ENCODE assay signal across 16 mouse cellular contexts in the genomic region with DNA sequence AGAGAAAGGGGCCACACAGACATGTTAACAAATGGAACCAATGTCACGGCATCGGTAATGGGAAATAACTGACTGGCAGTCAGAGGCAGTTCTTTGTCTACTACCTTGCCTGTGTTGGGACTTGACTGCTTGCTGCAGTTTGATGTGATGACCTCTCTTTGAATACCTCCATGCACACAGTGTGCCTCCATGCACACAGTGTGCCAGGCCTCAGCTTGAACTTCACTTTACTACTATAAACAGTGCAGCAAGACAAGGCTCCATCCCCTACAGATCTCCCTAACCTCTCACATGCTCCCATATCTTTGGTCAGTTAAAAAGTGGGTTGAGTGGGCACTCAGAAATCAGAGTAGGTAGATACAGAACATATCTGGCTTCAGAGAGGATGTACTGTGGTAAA.
"Had no signal": no experiment of that assay in that cellular context is flagged by ENCODE, and none has a peak within 500 bp of the region (broad histone marks: within the 10 kb centered on the region; RNA-seq: fewer than 3 reads in every experiment).

No protein-coding gene starts in this region.

- H3K27me3 ChIP-seq: neural tube, embryonic 13.5 days; neural tube, embryonic 15.5 days; stomach, embryonic 15.5 days had no signal

- DNase-seq: retina, postnatal 1 day; right cerebral cortex, adult 18-20 months; right cerebral cortex, postnatal 14 days; right cerebral cortex, postnatal 25 days; right cerebral cortex, postnatal 4 days; spleen, adult 18-20 months; thymus, adult 18-20 months; thymus, adult 2 months; thymus, postnatal 14 days; thymus, postnatal 25 days; thymus, postnatal 36 days; thymus, postnatal 4 days had no signal

- H3K4me1 ChIP-seq: neural tube, embryonic 13.5 days; stomach, embryonic 15.5 days had no signal

- H3K9me3 ChIP-seq: neural tube, embryonic 13.5 days; neural tube, embryonic 15.5 days; stomach, embryonic 15.5 days had no signal

- H3K9ac ChIP-seq: neural tube, embryonic 13.5 days; neural tube, embryonic 15.5 days; stomach, embryonic 15.5 days had no signal

- H3K36me3 ChIP-seq: neural tube, embryonic 13.5 days; neural tube, embryonic 15.5 days; stomach, embryonic 15.5 days had no signal

- H3K27ac ChIP-seq: neural tube, embryonic 13.5 days; neural tube, embryonic 15.5 days; stomach, embryonic 15.5 days; stomach, postnatal 0 days had no signal

- H3K4me3 ChIP-seq: neural tube, embryonic 13.5 days; neural tube, embryonic 15.5 days; stomach, embryonic 15.5 days had no signal

- H3K4me2 ChIP-seq: neural tube, embryonic 13.5 days; neural tube, embryonic 15.5 days; stomach, embryonic 15.5 days had no signal
